Mouse (Mus musculus) midbrain, postnatal 0 days (tissue): ENCODE measurements around the gene Spint1. TPM values are rescaled to one million over a fixed set of nuclear protein-coding genes. Genes with fewer than 3 reads are reported as not detected.

ENCODE experiments used
- ATAC-seq: fragments of 200-750 bp; cut with Nextera tagmentation; 2 replicates; pipeline ENCODE4 v1.8.0; 2017; ENCODE audit warnings: moderate number of reproducible peaks, mild to moderate bottlenecking, moderate TSS enrichment, moderate library complexity; ENCODE audit not compliant: low FRiP score
- DNase-seq: peaks from one replicate; pipeline ENCODE4 v3.0.0-alpha.2; 2015; ENCODE audit warnings: low spot score
- H3K27ac ChIP-seq: fragments of 300-500 bp; sonication (generic); 2 replicates; pipeline ENCODE4 v1.5.1; 2014; ENCODE audit warnings: low read depth, mild to moderate bottlenecking, low read length, mixed read lengths
- H3K27me3 ChIP-seq: fragments of 300-500 bp; sonication (generic); 2 replicates; pipeline ENCODE4 v1.6.1; 2014; ENCODE audit warnings: low read length, control low read depth, mixed read lengths; ENCODE audit not compliant: insufficient read depth
- H3K36me3 ChIP-seq: fragments of 300-500 bp; sonication (generic); 2 replicates; pipeline ENCODE4 v1.6.1; 2014; ENCODE audit warnings: low read length, control low read depth, mixed read lengths; ENCODE audit not compliant: insufficient read depth
- H3K4me1 ChIP-seq: fragments of 300-500 bp; sonication (generic); 2 replicates; pipeline ENCODE4 v1.6.1; 2014; ENCODE audit warnings: mild to moderate bottlenecking, control low read depth, antibody characterized with exemption, low read length, mixed read lengths; ENCODE audit not compliant: insufficient read depth
- H3K4me2 ChIP-seq: fragments of 300-500 bp; sonication (generic); 2 replicates; pipeline ENCODE4 v1.6.1; 2014; ENCODE audit warnings: low read depth, mild to moderate bottlenecking, low read length, mixed read lengths; ENCODE audit not compliant: poor library complexity, severe bottlenecking
- H3K4me3 ChIP-seq: fragments of 300-500 bp; sonication (generic); 2 replicates; pipeline ENCODE4 v1.5.1; 2014; ENCODE audit warnings: low read depth, mild to moderate bottlenecking, low read length, moderate library complexity
- H3K9ac ChIP-seq: fragments of 300-500 bp; sonication (generic); replicated peaks from 2 replicates; pipeline ENCODE4 v1.6.1; 2014; ENCODE audit warnings: mild to moderate bottlenecking, low read length, moderate library complexity, mixed read lengths; ENCODE audit not compliant: poor library complexity, severe bottlenecking
- H3K9me3 ChIP-seq: fragments of 300-500 bp; sonication (generic); 2 replicates; pipeline ENCODE4 v1.6.1; 2016; ENCODE audit warnings: low read length, control low read depth
- CTCF ChIP-seq: IDR thresholded peaks from 2 replicates; pipeline ENCODE4 v1.5.1; 2016; ENCODE audit warnings: antibody characterized with exemption, mild to moderate bottlenecking
- WGBS: fragments of 180-500 bp; shearing (Covaris S2); extraction: QIAGEN DNeasy Blood & Tissue Kit; methylation state at CpG from one replicate; pipeline ENCODE4 v1.1.7; 2014; 5-methylcytosine and 5-hydroxymethylcytosine counted together
- polyA plus RNA-seq: library from polyadenylated mRNA; unstranded; fragments of >200 nt; fragmentation: Nextera tagmentation; extraction: Ambion mirVana; gene quantifications from 2 replicates; pipeline ENCODE4 v1.2.1, GENCODE M21; 2015
- total RNA-seq: library from RNA; depleted of rRNA; stranded (reverse); fragments of >200 nt; gene quantifications from 2 replicates; pipeline ENCODE4 v1.2.3, GENCODE M21; 2014

Spint1 gene
- total and polyA plus RNA-seq, 2 experiments from 2014 or later = 1.1 to 1.9 TPM

DNA sequence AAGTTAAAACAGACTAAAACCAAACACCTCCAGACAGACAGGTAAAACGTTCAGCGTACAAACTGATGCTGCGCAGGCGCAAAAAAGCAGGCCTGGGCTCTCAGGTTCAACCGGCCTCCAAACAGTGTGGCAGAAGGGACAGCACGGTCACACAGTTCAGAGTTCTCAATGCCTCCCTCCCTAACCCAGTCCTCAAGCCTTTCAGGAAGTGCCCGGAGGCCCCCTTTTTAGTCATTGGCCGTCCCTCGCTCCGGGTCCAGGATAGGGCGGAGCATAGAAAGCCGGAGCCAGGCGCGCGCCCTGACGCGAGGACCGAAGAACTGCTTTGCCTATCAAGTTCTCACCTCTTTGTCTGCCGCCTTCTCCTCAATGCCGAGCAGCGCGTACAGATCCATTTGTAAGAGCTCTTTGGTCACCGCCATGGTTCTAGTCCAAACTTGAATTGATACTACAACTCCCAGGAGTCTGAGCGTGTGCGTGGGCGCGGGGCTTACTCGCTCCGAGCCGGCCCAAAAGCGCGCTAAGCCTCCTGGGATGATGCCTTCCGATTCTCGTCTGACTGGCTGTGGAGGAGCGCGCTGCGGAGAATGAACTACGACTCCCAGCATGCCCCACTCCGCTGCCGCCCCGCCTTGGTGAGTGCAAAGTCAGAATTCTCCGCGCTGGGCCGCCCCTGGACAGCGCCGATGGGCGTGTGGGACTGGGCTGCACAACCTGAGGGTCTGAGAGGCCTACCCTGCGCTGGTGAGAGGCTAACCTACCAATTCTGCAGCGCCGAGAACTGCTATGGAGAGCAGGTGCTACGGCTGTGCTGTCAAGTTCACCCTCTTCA is 28.6 kb upstream of the Spint1 start, which contains the start of the genes Zfyve19 and Dnajc17:
TSS of gene Zfyve19 (plus strand) at position 274 of the 832 bp plus-strand sequence.
TSS of gene Dnajc17 (minus strand) at position 452 of the 832 bp plus-strand sequence.
- DNase-seq = peak; percentile 98
- peak; percentile 96 for ATAC-seq
- Histone ChIP-seq H3K9ac (peak within 1 kb of the TSS; percentile 74), H3K4me3 (peak within 1 kb of the TSS; percentile 50), H3K4me2 (peak within 1 kb of the TSS; percentile 60), H3K27ac (peak within 1 kb of the TSS; percentile 72), H3K4me1 (peaks cover 3% of the 10 kb centered on the region; the same call in 1 of the 2 replicates), H3K36me3 (peaks cover 18% of the 10 kb centered on the region; the same call in 1 of the 2 replicates), H3K27me3 (no peaks in the 10 kb centered on the region), H3K9me3 (no peaks in the 10 kb centered on the region)
- WGBS = under 1% methylated on average over 51 of the region's 51 CpGs
- no peak for TF ChIP-seq CTCF

DNA sequence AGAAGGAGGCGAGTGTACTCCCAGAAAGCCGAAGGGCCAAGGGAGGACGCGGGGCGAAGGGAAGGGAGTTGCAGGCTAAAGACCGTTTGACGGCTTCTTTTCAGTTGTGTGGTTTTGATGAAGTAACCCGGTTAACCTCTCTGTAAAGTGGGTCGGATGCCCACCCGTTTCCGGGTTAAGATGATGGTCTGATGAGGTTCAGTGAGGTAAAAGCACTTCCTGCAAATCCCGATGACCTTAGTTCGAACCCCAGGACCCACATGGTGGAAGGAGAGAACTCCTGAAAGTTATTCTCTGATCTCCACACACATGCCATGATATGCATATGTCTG is 28.0 kb upstream of the Spint1 start:
- Histone ChIP-seq H3K36me3 (peaks cover 18% of the 10 kb centered on the region; the same call in 1 of the 2 replicates), H3K4me2 (peak overlapping the region; percentile 60), H3K9me3 (no peaks in the 10 kb centered on the region), H3K4me3 (peak overlapping the region; percentile 50), H3K9ac (peak overlapping the region; percentile 70), H3K4me1 (peaks cover 3% of the 10 kb centered on the region; the same call in 1 of the 2 replicates), H3K27ac (peak overlapping the region; percentile 72), H3K27me3 (no peaks in the 10 kb centered on the region)
- ATAC-seq (peak; percentile 17), DNase-seq (no peak)
- no peak for TF ChIP-seq CTCF
- WGBS = 2% methylated on average over 13 of the region's 13 CpGs

DNA sequence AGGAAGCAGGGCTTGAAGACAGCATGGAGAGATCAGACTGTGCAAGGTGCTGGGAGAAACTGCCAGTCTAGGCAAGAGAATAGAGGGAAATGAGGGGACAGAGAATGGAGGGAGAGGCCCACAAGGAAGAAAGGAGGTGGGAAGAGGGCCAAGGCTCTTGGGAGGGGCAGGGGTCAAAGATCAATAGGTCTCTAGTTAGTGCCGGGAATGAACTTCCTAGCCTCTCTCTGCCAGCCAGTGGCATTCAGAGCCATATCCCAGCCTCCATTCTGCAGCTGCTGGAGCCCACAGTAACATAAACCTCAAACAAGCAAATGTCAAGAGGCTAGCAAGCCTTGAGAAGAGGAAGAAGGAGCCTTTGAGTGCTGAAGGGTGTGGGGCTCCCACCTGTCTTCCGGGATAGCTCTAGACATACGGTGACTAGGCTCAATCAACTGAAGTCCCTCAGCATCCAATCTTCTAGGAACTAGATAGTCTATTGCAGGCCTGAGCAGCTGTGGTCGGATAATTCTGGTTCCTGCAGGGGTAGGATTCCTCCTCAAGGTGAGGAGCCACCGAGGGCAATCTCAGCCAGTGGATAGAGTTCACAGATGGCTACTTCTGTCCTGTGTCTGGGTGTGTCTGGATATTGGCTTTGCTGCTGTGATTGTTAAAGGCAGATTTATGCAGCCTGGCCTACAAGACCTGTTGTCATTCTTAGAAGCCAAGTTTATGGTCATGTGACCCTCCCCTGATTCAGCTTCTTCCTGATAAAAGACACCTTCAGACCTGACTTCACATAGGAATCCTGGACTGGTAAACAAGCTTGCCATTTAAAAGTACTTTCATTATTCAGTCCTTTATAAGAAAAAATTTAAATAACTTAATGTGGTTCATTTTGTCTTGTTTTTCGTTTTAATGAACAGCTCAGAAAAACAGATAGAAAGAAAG is 7.1 kb upstream of the Spint1 start, which contains the start of gene Ppp1r14d:
TSS of gene Ppp1r14d (minus strand) at position 132 of the 930 bp plus-strand sequence.
- H3K27me3 ChIP-seq = no peaks in the 10 kb centered on the region
- H3K27ac ChIP-seq = no peak within 1 kb of the TSS
- no peak for DNase-seq
- no peaks in the 10 kb centered on the region for H3K36me3 ChIP-seq
- WGBS = 74% methylated on average over 6 of the region's 6 CpGs
- H3K9me3 ChIP-seq = no peaks in the 10 kb centered on the region
- H3K4me1 ChIP-seq = no peaks in the 10 kb centered on the region
- H3K4me2 ChIP-seq = no peak within 1 kb of the TSS
- no peak for TF ChIP-seq CTCF
- H3K9ac ChIP-seq = no peak within 1 kb of the TSS
- no peak for ATAC-seq
- H3K4me3 ChIP-seq = no peak within 1 kb of the TSS

DNA sequence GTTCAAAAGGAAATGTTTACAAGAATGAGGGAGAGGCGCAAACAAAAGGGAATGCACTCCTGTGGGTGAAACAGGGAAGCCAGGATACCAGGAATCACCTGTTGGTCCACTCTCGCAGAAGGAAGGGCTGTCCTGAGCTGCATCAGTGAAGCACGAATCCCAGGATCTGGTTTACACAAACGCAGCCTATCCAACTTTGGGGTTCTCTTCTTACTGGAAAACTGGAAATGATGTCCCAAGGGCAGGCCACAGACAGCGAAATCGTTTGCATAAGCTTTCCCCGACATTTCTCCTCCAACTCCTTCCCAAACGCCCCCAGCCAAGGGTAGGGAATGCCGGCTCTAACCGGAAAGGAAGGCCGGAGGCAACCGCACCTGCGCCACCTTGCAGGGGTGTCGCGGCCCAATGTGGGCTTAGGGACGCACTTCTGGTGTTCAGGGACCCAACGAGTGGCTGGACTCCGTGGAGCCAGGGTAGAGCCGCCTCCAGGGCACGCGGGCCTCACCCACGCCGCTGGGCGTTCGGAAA is 416 bp upstream of the Spint1 start:
- no peak for ATAC-seq

DNA sequence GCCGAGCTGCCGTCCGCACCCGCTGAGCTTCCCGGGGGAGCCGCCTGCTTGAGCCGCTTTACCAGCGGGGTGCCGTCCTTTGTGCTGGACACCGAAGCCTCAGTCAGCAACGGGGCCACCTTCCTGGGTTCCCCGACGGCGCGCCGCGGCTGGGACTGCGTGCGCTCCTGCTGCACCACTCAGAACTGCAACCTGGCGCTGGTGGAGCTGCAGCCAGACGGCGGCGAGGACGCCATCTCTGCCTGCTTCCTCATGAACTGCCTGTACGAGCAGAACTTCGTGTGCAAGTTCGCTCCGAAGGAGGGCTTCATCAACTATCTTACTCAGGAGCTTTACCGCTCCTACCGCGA is 684 bp downstream of the Spint1 start:
- Histone ChIP-seq H3K9me3 (no peaks in the 10 kb centered on the region), H3K4me1 (peaks cover 7% of the 10 kb centered on the region; the same call in 1 of the 2 replicates), H3K4me2 (peak overlapping the region; percentile 57), H3K4me3 (peak overlapping the region; percentile 34), H3K27ac (no peak overlapping the region), H3K36me3 (no peaks in the 10 kb centered on the region), H3K9ac (no peak overlapping the region), H3K27me3 (peaks cover 45% of the 10 kb centered on the region)
- no peak for ATAC-seq
- 1% methylated on average over 31 of the region's 31 CpGs for WGBS
- no peak for TF ChIP-seq CTCF
- DNase-seq = no peak

More for the DNA sequence above, 416 bp upstream of the Spint1 start:
- H3K4me3 ChIP-seq = peak overlapping the region; percentile 34
- H3K4me1 ChIP-seq = peaks cover 7% of the 10 kb centered on the region; the same call in 1 of the 2 replicates
- TF ChIP-seq CTCF = no peak
- H3K27ac ChIP-seq = no peak overlapping the region
- H3K4me2 ChIP-seq = peak overlapping the region; percentile 57
- H3K27me3 ChIP-seq = peaks cover 45% of the 10 kb centered on the region
- DNase-seq = no peak
- no peaks in the 10 kb centered on the region for H3K9me3 ChIP-seq
- no peak overlapping the region for H3K9ac ChIP-seq
- no peaks in the 10 kb centered on the region for H3K36me3 ChIP-seq
- WGBS = 8% methylated on average over 25 of the region's 25 CpGs
